Mouse (Mus musculus) left cerebral cortex, adult 11 months (tissue): ENCODE measurements around the gene Hexdc.

ENCODE experiments used
- DNase-seq: peaks from one replicate; pipeline ENCODE4 v3.0.0; 2022; ENCODE audit warnings: low spot score

The Hexdc gene

GRCm38 (mm10) chr11:121228129-121229017 lies 24.1 kb downstream of the Hexdc start:
- DNase-seq: no peak

DNA sequence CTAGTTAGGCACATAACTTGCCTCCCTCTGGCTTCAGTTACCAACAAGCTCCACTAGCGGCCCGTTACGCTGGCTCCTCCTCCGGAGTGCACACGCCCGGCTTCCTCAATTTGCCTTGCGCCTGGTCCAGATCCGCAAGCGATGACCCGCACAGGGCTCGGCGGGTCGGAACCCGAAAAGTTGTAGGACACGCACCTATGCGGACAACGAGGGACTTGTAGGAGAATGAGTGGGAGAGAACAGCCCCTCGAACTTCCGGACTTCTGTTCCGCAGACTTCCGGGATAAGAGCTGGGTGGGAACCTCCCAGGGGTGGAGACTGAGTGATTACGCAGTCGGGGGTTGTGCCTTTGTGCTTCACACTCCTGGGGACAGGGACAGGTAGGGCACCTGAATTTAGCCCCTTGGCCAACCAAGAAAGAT lies 24.8 kb downstream of the Hexdc start, which contains the start of gene Cybc1:
TSS of gene Cybc1 (minus strand) at position 305 of the 422 bp plus-strand sequence.
- DNase-seq: peak; percentile 53

DNA sequence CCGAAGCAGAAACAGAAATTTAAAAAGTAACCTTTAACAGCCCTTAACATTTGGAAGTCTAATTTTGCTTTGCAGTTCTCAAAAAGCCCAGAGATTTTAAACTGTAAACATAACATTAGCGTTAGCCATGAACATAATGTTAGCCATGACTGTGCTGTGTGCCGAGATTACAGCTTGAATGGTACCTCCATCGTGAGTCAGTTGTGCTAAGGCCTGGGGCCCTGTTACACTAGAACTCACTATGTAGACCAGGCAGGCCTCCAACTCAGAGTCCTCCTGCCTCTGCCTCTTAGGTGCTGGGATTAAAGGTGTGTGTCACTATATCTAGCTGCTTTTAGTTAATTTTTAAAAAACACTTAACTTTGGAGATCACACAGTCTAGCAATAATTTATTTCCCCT lies 27.0 kb downstream of the Hexdc start:
- no peak for DNase-seq

GRCm38 (mm10) chr11:121231628-121232291 lies 27.5 kb downstream of the Hexdc start:
- DNase-seq: no peak

DNA sequence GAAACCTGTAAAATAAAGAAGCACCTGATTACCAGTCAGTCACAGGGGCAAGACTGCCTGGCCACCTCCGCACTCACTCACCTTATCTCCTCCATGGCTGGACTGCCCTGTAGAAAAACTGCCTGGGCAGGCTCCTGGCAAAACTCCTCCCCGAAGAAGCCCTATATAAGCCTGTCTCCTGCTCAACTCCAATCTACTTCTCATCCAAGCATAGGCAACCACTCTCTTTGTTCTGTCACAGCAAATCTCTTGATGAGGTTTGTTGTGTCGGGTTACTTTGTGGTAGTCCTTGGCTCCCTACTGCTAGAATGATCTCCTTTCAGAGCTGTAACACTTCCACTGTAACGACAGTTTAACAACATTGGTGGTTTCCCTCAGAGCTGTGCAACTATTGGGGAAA lies 28.5 kb downstream of the Hexdc start:
- no peak for DNase-seq

- DNase-seq: no peak
Measured at GRCm38 (mm10) chr11:121235475-121236238, 31.4 kb downstream of the Hexdc start.

DNA sequence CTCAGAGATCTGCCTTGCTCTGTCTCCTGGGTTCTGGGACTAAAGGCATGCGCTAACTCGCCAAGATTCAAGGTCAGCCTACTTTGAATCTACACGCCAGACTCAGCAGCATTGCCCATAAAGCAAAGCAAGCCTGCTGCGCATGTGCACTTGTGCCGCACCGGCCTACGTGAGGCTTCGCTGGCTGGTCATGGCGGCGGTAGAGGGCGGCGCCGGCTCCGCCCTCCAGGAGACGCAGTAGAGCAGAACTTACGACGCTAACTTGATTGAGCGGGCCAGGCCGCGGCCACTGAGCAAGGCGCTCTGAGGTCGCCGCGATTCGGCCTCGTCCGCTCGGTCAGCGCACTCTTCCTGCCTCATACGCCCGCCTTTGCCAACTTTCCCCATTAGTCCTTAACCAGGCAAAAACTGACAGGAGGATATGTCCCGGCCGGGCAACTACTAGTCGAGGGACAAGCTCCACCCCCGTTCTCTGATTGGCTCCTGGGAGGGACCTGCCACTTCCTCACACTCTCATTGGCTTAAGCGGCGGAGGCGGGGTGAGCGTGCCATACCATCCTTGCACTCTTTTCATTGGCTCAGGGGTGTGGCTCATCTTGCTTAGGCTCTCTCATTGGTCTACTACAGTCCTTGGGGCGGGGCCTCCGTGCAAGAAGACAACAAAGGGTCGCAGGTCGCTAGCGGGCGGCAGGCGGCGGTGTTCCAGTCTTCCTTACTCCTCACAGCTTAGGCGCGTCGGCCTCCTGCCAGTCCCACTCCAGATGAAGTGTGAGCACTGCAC lies 32.5 kb downstream of the Hexdc start, which contains the start of gene Narf:
TSS of gene Narf (plus strand) at position 690 of the 781 bp plus-strand sequence.
- DNase-seq: peak; percentile 100

GRCm38 (mm10) chr11:121237345-121238128 lies 33.3 kb downstream of the Hexdc start:
- DNase-seq: no peak

DNA sequence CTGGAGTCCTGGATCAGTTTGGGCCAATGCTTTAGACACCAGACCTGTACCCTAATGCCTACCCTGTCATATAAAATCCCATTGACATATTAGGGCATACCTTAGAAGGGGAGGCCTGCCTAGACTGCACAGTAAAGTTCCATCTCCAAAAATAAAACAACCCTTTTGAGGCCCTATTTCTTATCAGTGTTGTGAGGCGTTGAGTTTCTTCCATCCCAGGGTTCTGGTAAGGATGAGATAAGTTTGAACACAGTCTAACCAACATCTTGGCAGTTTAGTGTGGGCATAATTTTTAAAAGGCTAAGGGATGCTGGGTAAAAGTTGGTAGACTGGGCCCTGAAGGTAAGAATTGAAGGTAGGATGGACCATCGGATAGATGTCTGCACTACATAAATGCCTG lies 35.4 kb downstream of the Hexdc start:
- DNase-seq: no peak

GRCm38 (mm10) chr11:121250196-121250595 lies 46.0 kb downstream of the Hexdc start:
- DNase-seq: no peak

GRCm38 (mm10) chr11:121259160-121260100 lies 55.2 kb downstream of the Hexdc start, which contains the start of gene Foxk2:
Gene Foxk2, plus strand, starts transcription at chr11:121259990.
- peak; percentile 81 for DNase-seq

DNA sequence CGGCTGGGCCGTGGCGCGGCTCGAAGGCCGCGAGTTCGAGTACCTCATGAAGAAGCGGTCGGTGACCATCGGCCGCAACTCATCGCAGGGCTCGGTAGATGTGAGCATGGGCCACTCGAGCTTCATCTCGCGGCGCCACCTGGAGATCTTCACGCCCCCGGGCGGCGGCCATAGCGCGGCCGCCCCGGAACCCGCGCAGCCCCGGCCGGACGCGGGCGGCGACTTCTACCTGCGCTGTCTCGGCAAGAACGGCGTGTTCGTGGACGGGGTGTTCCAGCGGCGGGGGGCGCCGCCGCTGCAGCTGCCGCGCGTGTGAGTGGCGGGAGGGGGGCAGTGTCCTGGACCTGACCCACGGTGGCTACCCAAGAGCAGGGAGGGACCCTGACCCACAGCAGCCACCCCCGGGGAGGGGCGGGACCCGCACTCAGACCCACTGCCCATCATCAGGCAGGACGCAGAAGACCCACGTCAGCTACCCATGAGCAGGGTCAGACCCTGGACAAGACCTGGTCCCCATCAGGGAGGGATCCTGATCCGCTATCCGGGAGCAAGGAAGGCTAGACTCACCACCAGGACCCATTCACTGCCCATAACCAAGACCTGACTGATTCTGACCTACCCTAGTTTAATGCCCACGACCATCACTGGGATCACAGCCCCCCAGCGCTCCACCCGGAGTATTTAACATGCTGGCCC lies 56.1 kb downstream of the Hexdc start:
- peak; percentile 35 for DNase-seq

DNA sequence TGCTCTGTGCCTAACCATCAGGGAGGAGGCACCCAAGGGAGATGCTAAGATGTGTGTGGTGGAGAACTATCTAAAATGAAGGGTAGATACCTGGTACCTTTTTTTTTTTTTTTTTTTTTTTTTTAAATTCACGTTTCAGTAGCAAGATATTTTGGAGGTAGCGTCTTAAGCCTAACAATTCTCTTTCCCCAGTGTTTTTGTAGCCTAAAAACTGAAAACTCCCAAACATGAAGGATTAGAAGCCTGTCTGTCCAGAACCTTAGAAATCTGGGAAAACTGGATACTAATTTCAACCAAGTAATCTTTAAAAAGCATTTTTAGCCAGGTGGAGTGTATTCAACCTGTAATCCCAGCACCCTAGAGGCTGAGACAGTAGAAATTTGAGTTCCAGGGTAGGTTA lies 56.8 kb downstream of the Hexdc start:
- no peak for DNase-seq
